Mouse (Mus musculus): ENCODE data around the gene Myo1e.

Gene Myo1e

DNA sequence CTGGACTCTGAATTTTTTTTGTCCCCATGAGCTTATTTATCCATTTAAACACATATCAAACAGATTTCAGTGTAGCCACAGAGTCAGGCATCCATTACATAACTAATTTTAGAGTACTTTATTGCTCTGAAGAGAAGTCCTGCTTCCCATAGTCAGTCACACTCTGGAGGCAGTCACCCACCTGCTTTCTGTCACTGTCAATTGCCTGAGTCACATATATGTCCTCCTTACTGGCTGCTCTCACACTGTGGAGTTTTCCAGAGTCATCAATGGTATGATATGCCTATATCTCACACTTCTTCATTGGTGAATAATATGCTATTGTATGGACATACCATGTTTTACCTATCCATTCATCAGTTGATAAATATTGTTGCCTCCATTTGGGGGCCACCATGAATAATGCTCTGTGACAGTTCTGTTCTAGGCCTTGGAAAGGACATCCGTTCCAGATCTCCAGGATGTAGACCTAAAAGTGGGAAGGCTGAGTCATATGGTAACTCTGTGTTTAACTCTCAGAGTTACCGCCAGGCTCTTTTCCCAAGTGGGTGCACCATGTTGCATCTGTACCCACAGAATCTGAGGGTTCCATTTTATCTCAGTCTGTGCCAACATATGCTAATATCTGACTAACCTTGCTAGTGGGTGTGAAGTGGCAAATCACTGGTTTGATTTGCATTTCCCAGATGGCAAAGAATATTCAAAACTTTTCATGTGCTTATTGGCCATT, 152.4 kb downstream of the Myo1e start:
- no peak for DNase-seq (ENCODE audit: extremely low spot score)

DNA sequence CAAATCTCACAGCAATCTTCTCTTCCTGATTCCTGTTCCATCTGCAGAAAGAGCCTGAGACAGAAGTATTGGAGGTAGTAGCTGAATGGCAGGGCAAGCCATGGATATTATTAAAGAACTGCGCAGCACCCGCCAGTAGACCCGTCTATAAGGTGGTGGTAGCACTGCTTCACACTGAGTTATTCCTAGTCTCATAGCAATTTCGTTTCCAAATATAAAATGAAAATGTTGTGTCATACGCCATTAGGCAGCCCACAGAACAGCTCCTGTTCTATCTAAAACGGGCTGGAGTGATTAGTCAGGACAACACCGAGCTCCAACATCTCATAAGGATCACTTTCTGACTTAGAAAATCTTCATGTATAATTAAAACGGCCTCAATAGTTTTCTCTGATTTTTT, 157.6 kb downstream of the Myo1e start:
- no peak for DNase-seq (ENCODE audit: extremely low spot score)

DNA sequence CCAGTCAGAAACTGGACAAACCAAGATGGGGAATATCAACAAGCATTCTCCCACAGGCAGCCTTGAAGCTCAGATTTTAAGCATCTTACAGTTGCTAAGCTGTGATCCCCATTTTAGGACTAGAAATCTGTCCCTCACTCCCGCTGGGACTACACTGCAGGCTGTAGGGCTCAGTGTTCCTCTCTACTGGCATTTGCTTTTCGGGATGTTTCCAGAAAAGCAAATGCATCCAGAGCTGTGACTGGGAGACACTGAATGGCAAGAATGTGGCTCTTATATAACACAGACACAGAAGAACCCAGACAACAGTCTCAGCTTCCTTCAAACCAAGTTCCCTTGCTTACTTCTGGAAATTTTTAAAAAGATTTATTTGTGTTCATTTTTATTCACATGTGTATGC, 158.8 kb downstream of the Myo1e start:
- no peak for DNase-seq (ENCODE audit: extremely low spot score)

DNA sequence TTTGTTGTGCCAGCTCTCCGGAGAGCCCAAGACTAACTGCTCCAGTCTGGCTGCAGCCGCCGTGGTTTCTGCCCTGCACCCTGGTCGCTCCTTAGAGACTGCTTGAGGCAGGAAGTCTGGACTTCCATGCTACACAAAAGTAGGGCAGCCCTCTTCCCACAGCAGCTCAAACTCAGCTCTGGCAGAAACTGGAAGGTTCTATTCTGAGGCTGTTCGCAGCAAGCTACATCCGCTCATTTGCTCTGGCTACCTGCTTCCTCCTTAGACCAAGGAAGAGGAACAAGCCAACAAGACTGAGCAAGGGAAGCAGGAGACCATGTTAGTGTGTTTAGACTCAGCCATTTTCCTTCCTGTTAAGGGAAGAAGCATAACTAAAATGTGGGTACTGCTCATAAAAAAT, 159.7 kb downstream of the Myo1e start:
- DNase-seq (ENCODE audit: extremely low spot score): no peak

DNA sequence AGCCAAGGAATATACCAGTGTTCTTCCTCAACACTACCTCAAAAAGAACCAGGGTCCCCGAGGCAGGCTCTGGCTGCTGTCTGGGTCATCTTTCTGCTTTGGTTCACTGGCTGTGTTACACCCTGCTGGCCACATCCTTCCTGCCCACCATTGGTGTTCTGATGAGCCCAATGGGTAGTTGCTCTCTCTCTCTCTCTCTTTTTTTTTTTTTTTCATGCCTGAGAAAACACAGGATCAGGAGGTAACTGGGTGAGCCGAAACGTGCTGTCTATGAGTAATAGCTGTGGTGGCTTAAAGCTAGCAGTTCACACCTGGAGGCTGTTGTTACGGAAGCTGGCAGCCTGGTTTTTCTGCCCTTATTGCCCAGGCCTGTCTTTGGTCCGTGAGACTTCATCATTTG, 164.5 kb downstream of the Myo1e start:
- no peak for DNase-seq (ENCODE audit: extremely low spot score)

DNA sequence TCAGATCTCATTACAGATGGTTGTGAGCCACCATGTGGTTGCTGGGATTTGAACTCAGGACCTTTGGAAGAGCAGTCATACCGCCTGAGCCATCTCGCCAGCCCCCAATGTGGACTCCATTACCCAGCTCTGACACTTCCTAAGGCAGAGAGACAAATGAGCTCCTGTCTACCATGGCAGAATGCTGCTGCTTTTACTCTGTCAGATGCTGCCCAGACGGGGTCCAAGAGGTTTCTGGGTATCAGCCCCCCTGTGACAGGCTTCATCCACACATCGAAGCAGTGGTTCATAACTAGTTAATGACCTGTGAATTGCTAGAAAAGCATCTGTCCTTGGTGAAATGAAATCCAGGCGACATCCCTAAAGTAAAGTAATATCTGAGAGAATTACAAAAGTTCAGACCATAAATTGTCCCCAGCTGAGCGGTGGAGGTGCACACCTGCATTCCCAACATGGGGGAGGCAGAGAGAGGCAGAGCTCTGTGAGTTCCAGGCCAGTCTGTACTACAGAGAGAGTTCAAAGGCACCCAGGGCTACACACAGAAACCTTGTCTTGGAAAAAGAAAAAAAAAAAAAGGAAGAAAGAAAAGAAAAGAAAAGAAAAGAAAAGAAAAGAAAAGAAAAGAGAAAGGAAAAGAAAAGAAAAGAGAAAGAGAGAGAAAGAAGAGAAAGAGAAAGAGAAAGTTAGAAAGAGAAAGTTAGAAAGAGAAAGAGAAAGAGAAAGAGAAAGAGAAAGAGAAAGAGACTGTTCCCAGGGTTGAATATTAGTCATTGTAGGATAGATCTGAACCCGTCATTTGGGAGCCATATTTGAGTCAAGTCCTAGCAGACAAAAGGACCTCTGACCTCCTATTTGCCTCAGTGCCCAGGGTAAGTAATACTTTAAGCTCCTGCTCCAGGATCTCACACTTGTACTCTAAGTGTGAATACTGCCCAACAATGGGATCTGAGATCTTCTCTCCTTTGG, 172.6 kb downstream of the Myo1e start:
- DNase-seq (ENCODE audit: extremely low spot score): no peak

DNA sequence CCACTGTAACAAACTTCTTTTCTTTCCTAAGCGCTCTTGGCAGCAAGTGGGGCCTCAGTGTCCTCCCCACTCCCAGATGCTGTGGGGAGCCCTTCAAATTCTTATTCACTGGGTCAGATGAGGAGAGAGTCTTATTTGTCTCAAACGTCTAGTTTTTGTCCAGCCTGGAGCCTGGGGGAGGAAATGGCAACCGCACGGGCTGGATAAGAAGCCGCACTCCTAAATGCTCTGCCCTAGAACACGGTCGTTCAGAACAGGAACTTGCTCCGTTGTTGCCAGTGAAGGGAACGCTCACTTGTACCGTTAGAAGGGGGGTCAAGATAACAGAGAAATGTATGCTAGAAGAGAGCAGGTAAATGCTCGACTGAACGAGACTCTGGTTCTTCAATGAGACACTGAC, 174.9 kb downstream of the Myo1e start:
- DNase-seq (ENCODE audit: extremely low spot score): no peak

DNA sequence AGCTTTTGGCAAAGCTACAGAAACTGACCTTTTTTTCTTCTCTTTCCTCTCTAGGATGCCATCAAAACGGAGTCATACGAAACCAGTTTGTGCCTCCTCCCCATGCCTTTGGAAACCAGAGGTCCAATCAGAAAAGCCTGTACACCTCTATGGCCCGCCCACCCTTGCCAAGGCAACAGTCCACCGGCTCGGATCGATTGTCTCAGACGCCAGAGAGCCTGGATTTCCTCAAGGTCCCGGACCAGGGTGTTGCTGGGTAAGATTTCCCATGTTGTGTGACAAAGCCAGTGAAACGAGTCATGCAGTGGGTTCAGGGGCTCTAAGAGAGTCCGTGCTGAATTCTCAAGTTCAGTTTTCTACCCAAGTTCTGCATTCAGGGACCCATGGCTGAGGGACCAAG, 176.6 kb downstream of the Myo1e start:
- no peak for DNase-seq (ENCODE audit: extremely low spot score)

DNA sequence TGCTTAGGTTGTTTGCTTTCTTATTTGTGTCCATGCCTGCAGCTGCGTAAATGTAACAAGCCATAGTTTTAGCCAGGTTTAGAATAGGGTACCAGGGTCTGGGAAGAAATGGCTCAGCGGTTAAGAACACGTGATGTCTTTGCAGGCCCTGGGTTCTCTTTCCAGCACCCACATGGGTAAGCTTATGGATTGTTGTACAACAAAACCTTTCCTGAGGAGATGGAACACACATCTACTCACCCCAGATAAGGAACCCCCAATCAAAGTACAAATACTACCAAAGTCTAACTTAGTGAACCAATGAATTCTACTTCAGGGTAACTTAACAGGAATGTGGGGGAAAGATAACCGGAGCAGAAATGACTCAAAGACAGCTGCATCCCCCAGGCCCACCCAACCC, 177.3 kb downstream of the Myo1e start:
- no peak for DNase-seq (ENCODE audit: extremely low spot score)

DNA sequence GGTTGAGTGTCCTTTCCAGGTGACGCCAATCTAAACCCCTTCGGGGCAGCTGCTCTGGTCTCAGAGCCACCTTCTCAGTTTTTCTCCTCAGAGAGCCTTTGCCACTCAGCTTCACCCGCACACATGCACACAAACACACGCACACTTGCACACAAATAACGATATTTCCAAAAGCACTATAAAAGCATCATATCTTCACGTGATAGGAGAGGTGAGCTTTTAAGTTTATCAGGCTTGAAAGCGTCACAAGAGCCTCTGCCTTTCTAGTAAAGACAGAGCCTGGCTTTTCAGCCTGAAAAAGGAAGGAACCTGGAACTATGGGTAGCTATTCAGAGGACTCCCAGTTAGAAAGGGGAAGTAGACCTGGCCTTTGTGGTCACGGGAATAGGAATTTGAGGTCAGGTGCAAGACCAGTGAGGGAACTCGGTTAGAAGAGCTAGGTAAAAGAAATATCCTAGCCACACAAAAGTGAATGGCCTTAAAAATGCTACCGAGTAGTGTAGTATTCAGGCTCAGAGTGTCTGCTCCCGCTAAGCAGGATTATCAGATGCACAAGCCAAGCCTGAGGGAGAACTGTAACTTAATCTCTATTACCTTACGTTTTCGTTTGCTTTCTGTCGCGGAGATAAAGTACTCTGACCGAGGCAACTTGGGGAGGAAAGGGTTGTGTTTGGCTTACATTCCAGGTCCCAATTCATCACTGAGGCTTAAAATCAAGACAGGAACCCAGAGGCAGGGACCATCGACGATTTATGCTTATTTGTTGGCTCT, 178.0 kb downstream of the Myo1e start:
- no peak for DNase-seq (ENCODE audit: extremely low spot score)

DNA sequence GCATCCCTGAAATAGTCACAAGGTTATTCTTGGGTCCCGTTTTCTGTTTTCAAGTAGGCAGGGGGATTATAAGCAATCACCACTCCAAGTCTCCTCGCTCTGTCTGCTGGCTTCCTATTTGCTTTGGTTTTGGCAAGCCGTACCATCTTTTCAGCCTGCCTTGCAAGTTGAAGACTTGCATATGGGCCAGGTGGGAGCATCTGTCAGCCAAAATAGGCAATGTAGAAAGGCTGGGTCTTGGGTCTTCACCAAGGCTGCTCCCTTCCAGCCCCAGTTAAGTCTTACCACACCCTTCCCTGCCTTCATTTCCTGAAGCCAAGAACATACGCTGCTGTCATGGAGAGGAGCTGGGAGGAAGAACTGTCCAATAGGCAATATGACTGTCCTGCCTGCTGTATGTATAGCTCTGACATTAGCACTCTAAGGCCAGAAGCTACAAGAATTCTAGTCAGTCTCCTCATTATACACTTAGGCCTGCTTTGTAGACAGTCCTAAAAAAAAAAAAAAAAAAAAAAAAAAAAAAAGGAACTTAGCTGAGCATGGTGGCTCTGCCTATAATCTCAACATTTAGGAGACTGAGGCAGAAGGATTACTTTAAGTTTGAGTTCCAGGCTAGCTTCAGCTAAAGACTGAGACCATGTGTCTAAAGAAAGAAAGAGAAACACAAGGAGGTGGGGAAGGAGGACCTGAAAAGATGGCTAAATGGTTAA, 180.4 kb downstream of the Myo1e start:
- no peak for DNase-seq (ENCODE audit: extremely low spot score)

DNA sequence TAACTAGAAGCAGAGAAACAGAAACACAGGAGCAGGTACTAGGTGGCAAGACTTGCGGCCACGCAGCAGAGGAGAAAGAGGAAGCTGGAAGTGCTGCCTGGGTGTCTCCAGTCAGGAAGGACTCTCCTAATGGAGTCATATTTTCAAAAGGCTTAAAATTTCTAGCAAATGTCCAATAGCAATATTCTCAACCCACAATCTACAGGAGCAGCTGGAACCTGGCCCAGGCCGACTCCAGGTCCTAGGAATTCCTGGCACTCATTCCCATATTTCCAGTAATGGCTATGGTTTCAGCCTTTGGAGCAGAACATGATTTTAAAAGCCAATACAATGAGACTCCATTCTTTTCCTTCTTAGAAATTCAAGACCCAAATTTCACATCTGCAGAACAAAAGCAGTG, 182.4 kb downstream of the Myo1e start:
- no peak for DNase-seq (ENCODE audit: extremely low spot score)

DNA sequence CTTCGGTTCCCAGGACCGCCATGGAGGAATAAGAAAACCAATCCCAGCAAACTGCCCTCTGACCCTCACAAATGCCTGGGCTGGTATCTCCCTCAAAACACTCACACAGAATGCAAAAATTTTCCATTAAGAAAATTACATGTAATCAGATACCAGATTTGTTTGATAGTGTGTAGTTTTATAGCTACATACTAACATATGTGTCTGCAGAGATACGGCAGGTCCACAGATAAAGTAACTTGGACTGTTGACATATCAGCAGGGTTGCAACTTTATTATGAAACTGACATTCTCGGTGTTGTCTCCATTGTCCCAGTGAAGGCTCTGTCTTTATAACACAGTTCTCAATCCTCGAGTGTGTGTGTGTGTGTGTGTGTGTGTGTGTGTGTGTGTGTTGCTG, 183.9 kb downstream of the Myo1e start:
- DNase-seq (ENCODE audit: extremely low spot score): no peak

DNA sequence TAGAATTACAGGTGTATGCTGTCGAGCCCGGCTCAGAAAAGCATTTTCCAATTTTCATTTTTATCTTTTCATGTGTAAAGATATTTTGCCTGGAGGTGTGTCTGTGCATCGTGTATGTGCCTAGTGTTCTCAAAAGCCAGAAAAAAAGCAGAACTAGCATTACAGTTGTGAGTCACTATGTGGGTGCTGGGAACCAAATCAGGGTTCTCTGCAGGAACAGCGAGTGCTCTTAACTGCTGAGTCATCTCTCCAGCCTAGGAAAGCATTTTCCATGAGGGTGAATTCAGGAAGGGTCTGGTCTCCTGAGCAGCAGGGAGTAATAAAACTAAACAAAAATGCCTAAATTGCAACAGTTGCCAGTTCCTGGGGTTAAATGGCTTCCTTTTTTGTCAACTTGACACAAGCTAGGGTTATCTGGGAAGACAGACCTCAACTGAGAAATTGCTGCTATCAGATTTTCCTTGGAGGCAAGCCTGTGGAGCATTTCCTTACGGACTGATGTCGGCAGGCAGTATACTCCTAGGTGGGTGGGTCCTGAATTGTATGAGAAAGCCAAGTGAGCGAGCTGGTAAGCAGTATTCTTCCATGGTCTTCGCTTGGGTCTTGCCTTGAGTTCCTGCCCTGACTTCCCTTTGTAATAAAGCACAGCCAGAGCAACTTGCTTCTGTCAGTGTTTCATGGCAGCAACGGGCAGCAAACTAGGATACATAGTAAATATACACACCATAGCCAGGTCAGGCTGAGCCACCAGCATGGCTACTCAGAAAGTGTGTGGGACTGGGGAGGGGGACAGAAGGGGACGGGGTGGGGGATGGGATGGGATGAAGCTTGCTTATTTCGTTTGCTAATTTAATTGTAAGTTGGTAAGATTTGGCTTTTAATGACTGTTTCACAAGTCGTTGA, 184.8 kb downstream of the Myo1e start:
- no peak for DNase-seq (ENCODE audit: extremely low spot score)

DNA sequence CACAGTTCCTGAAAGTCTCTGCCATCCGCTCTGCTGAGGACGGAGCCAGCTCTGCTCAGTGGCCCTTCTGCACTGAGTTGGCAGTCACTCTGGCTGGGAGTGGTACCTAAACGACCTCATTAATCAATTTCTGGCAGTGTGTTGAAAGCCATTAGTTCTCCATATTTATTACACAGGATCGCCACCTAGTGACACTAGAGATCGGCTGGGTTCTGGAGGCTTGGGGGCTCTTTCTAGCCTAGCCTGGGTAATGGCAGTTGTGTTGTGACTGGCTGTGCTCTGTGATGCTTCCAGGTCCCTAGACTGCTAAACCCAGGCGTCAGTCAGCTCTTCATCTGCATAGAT, 185.4 kb downstream of the Myo1e start:
- DNase-seq (ENCODE audit: extremely low spot score): peak; percentile 62

DNA sequence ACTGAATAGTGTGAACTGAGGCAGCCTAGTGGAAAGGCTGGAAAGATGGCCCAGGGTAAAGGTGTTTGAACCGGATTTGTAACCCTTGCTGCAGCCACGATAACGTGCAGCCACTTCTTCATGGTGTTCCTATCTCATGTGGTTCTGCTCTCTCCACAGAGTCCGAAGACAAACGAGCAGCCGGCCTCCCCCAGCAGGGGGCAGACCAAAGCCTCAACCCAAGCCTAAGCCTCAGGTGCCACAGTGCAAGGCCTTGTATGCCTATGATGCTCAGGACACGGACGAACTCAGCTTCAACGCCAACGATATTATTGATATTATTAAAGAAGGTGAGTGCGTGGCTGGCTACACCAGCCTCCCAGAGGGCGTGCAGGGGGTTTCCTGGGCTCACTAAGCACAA, 188.5 kb downstream of the Myo1e start:
- no peak for DNase-seq (ENCODE audit: extremely low spot score)

DNA sequence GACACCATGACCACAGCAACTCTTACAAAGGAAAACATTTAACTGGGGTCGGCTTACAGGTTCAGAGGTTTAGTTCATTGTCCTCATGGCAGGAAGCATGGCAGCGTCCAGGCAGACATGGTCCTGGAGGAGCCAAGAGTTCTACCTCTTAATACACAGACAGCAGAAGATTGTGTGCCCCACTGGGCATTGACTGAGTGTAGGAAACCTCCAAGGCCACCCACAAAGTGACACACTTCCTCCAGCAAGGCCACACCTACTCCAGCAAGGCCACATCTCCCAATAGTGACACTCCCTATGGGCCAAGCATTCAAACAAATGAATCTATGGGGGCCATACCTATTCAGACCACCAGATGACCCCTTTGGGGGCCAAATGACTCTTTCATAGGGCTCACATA, 188.9 kb downstream of the Myo1e start:
- DNase-seq (ENCODE audit: extremely low spot score): no peak

DNA sequence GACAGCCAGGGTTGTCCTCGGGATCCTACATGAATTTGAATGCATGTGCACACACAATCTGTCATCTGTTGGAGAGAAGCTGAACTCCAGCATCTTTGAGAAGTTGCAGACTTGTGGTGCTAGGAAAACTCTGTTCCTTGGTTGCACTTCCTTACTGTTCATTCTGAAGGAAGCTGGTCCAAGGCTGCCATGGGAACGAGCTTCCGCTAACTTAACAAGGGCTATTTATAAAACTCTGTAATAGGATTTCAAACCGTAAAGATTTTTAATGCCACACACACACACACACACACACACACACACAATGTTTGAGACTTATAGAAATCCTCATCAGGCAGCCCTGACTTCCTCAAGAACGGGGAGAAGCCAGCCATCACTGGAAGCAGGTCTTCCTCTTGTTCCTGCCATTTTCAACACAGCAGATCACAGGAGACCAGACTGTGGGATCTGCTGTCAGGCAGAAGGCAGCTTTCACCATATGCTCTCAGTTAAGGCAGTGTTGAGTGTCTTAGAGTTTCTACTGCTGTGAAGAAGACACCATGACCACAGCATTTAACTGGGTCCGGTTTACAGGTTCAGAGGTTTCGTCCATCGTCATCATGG, 194.9 kb downstream of the Myo1e start:
- no peak for DNase-seq (ENCODE audit: extremely low spot score)

DNA sequence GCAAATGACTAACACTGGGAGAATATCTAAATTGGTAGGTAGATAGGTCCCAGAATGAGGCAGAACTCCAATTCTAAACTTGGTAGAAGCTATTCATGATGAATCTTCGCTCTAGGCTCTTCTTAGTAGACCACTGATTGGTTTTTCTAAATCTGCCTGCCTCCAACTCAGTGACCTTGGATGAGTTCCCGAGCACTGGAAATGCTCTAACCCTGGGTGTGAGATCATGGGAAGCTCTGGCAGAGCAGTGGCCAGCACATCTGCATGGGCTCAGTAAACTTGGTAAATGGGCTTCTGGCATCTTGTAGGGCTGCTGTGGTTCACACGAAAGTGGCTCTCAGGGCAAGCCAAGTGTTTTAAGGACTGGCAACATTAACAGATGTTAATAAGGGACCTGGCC, 199.4 kb downstream of the Myo1e start:
- no peak for DNase-seq (ENCODE audit: extremely low spot score)

DNA sequence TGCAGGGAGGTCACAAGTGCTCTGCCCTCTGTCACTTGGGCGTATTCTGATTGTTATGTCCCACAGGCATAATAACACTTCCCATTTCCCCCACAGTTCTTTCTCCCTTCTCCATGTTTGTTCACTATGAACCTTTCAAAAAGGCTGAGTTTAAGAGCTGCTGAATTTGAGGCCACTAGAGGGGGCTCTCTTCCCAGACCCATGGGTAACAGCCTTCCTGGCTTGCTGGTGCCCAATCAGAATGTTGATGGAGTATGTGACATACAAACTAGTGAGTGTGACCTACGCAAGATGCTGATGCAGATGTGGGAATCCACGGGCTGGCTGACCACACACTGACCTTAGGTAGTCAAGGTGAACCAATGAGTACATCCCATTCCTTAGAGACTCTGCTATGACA, 201.6 kb downstream of the Myo1e start:
- DNase-seq (ENCODE audit: extremely low spot score): no peak
